Mouse (Mus musculus): ENCODE measurements at regions not wholly inside any gene's neighbourhood (a gene's known extent, or its start where the extent isn't known, plus 50 kb on each side); places are given as distances from the start of the nearest gene placed in this dataset.

- no peak overlapping the region for H3K4me3 ChIP-seq (ENCODE audit: low read depth, low read length)
- no peak overlapping the region for H3K4me2 ChIP-seq (ENCODE audit: low read length)
- H3K27ac ChIP-seq (ENCODE audit: low read length): no peak overlapping the region
- ATAC-seq: no peak
- no peaks in the 10 kb centered on the region for H3K4me1 ChIP-seq (ENCODE audit: control insufficient read depth, insufficient read depth, low read length)
- WGBS: 98% methylated on average over 1 of the region's 1 CpGs
- H3K36me3 ChIP-seq (ENCODE audit: control insufficient read depth, insufficient read depth, low read length): no peaks in the 10 kb centered on the region
- H3K9me3 ChIP-seq (replicated peaks; ENCODE audit: control insufficient read depth, low read length, poor library complexity, severe bottlenecking): no peaks in the 10 kb centered on the region
- H3K9ac ChIP-seq (ENCODE audit: low read depth, low read length): no peak overlapping the region
- H3K27me3 ChIP-seq (ENCODE audit: control insufficient read depth, insufficient read depth, low read depth, low read length): no peaks in the 10 kb centered on the region
These were observed 195.0 kb upstream of the Ptchd4 start for GRCm38 (mm10) chr17:42120759-42121158.

DNA sequence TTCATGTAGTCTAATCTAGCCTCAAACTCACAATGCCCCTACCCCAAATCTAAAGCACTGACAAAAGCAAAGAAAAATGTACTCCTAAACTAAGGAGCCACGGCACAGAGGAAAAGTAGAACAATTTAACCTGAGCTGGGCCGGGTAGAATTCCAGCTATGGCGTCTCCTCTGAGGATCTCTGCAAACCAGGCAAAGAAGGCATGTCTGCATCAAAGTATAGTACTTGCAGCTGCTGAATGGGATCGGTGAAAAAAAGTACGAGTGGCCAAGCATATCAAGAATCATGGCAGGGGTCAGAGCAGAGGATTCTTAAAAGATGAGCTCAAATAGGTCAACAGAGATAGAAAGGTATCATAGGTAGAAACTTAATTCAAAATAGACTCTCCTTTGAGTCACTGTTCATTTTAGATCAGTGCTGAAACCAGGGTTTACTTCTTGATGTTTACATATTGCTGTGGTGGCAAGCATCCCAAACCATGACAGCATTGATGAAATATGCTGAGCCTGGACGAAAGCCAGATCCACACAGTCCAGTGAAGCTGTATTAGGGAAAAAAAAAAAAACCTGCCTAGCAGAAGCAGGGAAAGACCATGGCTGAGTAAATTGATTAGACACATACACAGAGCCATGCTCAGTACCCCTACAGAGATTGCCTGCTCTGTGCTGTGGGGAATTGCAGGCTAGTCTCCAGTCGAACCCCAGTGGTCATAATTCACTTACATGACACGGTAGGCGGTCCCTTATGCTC lies 189.1 kb upstream of the Ptchd4 start:
- peak; percentile 82 for ATAC-seq
- Histone ChIP-seq H3K4me3 (ENCODE audit: low read depth, low read length) (no peak overlapping the region), H3K4me1 (ENCODE audit: control insufficient read depth, insufficient read depth, low read length) (no peaks in the 10 kb centered on the region), H3K9ac (ENCODE audit: low read depth, low read length) (no peak overlapping the region), H3K27ac (ENCODE audit: low read length) (peak overlapping the region; percentile 38; the same call in 1 of the 2 replicates), H3K36me3 (ENCODE audit: control insufficient read depth, insufficient read depth, low read length) (no peaks in the 10 kb centered on the region), H3K4me2 (ENCODE audit: low read length) (no peak overlapping the region), H3K9me3 (replicated peaks; ENCODE audit: control insufficient read depth, low read length, poor library complexity, severe bottlenecking) (no peaks in the 10 kb centered on the region), H3K27me3 (ENCODE audit: control insufficient read depth, insufficient read depth, low read depth, low read length) (no peaks in the 10 kb centered on the region)
- 56% methylated on average over 9 of the region's 9 CpGs for WGBS

GRCm38 (mm10) chr17:42169391-42170018 lies 146.2 kb upstream of the Ptchd4 start:
- whole genome bisulfite sequencing: 93% methylated on average over 1 of the region's 1 CpGs
- H3K4me2 ChIP-seq (ENCODE audit: low read length): no peak overlapping the region
- ATAC-seq: no peak

GRCm38 (mm10) chr17:42188531-42188930 lies 127.2 kb upstream of the Ptchd4 start:
- H3K9me3 ChIP-seq (replicated peaks; ENCODE audit: control insufficient read depth, low read length, poor library complexity, severe bottlenecking): no peaks in the 10 kb centered on the region
- ATAC-seq: no peak
- H3K9ac ChIP-seq (ENCODE audit: low read depth, low read length): no peak overlapping the region
- 90% methylated on average over 1 of the region's 1 CpGs for WGBS
- H3K4me2 ChIP-seq (ENCODE audit: low read length): no peak overlapping the region
- H3K36me3 ChIP-seq (ENCODE audit: control insufficient read depth, insufficient read depth, low read length): no peaks in the 10 kb centered on the region
- H3K27ac ChIP-seq (ENCODE audit: low read length): no peak overlapping the region
- no peaks in the 10 kb centered on the region for H3K4me1 ChIP-seq (ENCODE audit: control insufficient read depth, insufficient read depth, low read length)
- H3K4me3 ChIP-seq (ENCODE audit: low read depth, low read length): no peak overlapping the region
- no peaks in the 10 kb centered on the region for H3K27me3 ChIP-seq (ENCODE audit: control insufficient read depth, insufficient read depth, low read depth, low read length)

More at GRCm38 (mm10) chr17:42169391-42170018, 146.2 kb upstream of the Ptchd4 start:
- Histone ChIP-seq H3K4me3 (ENCODE audit: low read depth, low read length) (no peak overlapping the region), H3K4me1 (ENCODE audit: control insufficient read depth, insufficient read depth, low read length) (no peaks in the 10 kb centered on the region), H3K9ac (ENCODE audit: low read depth, low read length) (no peak overlapping the region), H3K27me3 (ENCODE audit: control insufficient read depth, insufficient read depth, low read depth, low read length) (no peaks in the 10 kb centered on the region), H3K9me3 (replicated peaks; ENCODE audit: control insufficient read depth, low read length, poor library complexity, severe bottlenecking) (no peaks in the 10 kb centered on the region), H3K36me3 (ENCODE audit: control insufficient read depth, insufficient read depth, low read length) (no peaks in the 10 kb centered on the region), H3K27ac (ENCODE audit: low read length) (no peak overlapping the region)

DNA sequence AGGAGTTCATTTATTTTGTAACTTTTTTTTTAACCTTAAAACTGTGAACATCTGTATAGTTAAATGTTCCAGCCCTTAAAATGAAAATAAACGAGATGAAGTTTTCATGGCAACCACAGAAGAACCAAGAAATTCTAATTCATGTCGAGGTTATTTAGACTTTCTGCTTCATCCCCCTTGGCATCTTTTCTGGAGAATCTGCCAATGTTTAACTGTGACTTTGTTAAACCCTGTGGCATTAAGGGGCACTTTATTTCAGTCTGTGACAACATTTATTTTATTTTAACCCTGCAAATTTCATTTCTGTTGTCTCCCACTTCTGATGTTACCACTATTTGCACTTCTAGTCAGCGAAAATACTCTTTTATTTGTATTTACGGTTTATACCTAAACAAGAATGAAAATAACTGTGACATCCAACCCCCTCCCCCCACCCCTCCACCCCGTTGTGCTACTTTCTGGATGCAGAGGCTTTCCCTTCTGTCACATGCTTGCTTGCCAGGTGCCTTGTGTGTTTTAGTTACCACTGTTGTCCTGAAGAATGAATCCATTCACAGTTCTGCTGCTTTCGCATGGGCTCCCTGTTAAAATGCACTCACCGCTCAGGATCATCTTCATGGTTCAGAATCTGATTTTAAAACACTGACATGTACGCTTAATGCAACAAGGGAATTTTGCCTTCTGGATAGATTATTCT lies 125.4 kb upstream of the Ptchd4 start:
- H3K4me2 ChIP-seq (ENCODE audit: low read length): no peak overlapping the region
- no peak for ATAC-seq
- H3K36me3 ChIP-seq (ENCODE audit: control insufficient read depth, insufficient read depth, low read length): no peaks in the 10 kb centered on the region
- H3K4me1 ChIP-seq (ENCODE audit: control insufficient read depth, insufficient read depth, low read length): no peaks in the 10 kb centered on the region
- no peaks in the 10 kb centered on the region for H3K9me3 ChIP-seq (replicated peaks; ENCODE audit: control insufficient read depth, low read length, poor library complexity, severe bottlenecking)
- 82% methylated on average over 8 of the region's 8 CpGs for WGBS
- H3K9ac ChIP-seq (ENCODE audit: low read depth, low read length): no peak overlapping the region
- H3K27ac ChIP-seq (ENCODE audit: low read length): no peak overlapping the region
- H3K4me3 ChIP-seq (ENCODE audit: low read depth, low read length): no peak overlapping the region
- no peaks in the 10 kb centered on the region for H3K27me3 ChIP-seq (ENCODE audit: control insufficient read depth, insufficient read depth, low read depth, low read length)

Measured in midbrain, embryonic 16.5 days (tissue).